Mouse (Mus musculus): ENCODE data around the gene Polrmt.

GRCm38 (mm10) chr10:79779784-79780663 is 33.6 kb upstream of the Polrmt start:
- no peak for TF ChIP-seq POLR2AphosphoS2 (IDR thresholded peaks at IDR 0.05; ENCODE audit: low read depth, low read length)
- no peak for TF ChIP-seq EP300 (IDR thresholded peaks at IDR 0.05; ENCODE audit: low read length)
- no peak for TF ChIP-seq POLR2A (IDR thresholded peaks at IDR 0.05; ENCODE audit: low read depth, low read length)
- TF ChIP-seq CTCF (conservative IDR thresholded peaks at IDR 0.05 in 1 of 2, IDR thresholded peaks at IDR 0.05 in 1 of 2; ENCODE audit: low read depth in 2 of 2, low read length in 2 of 2): peak; percentile 27 to 75; a peak in 3 of 4 replicates
- no peak for TF ChIP-seq TBP (conservative IDR thresholded peaks at IDR 0.05; ENCODE audit: low read depth, low read length)
- TF ChIP-seq RCOR1 (conservative IDR thresholded peaks at IDR 0.05; ENCODE audit: low read depth, low read length): no peak
- TF ChIP-seq USF1 (IDR thresholded peaks at IDR 0.05; ENCODE audit: low read depth, low read length): no peak
- TF ChIP-seq ZMIZ1 (IDR thresholded peaks at IDR 0.05; ENCODE audit: low read depth, low read length): no peak
- TF ChIP-seq NRF1 (IDR thresholded peaks at IDR 0.05; ENCODE audit: low read depth, low read length): peak; percentile 54
- no peak for TF ChIP-seq UBTF (IDR thresholded peaks at IDR 0.05; ENCODE audit: low read depth, low read length)
